9 mouse cellular contexts compared by ENCODE assay signal in the genomic region with DNA sequence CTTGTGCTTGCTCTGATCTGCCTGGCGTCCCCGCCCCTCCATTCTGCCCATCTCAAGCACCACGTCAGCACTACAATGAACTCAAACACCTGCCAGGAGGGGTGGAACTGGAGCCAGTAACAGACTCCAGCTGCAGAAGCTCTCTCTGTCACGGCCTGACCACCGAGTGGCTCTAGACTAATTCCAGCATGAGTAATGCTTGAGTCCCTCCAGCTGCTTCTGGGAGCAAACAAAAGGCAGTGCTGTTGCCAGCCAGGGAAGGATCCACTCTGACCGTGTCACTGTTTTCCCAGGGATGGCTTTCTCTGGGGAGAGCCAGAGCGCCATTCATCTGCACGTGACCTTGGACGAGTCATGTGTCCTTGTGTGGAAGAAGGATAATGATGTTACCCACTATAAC. TPM values are rescaled to one million over a fixed set of nuclear protein-coding genes. Genes with fewer than 3 reads are reported as not detected.
DNase-seq lines count a peak whose midpoint lies in the region; ATAC-seq lines count a peak whose summit lies in the region.
"Had no signal": no experiment of that assay in that cellular context is flagged by ENCODE, and none has a peak within 500 bp of the region (broad histone marks: within the 10 kb centered on the region; RNA-seq: fewer than 3 reads in every experiment).

No protein-coding gene starts in this region.

- no peak overlapping the region; the same call in 1 of the 2 replicates for H3K4me2 ChIP-seq in intestine, embryonic 15.5 days (replicated peaks)
- no peak overlapping the region for H3K4me2 ChIP-seq in midbrain, embryonic 14.5 days (ENCODE audit: low read length)

- peak; percentile 91 for ATAC-seq in intestine, embryonic 15.5 days
- peak; percentile 62; the same call in 1 of the 2 replicates for ATAC-seq in midbrain, embryonic 14.5 days (ENCODE audit: low FRiP score, low TSS enrichment)
- no peak for ATAC-seq in megakaryocyte progenitor cell, adult 5-6 weeks (replicated peaks; ENCODE audit: poor library complexity)

- H3K9ac ChIP-seq in intestine, embryonic 15.5 days, result no peak overlapping the region
- no peak overlapping the region for H3K9ac ChIP-seq in midbrain, embryonic 14.5 days (replicated peaks; ENCODE audit: low read length)
- H3K9ac ChIP-seq: liver, embryonic 14.5 days had no signal

- DNase-seq in 3T3-L1 (ENCODE audit: low read depth, low spot score), result peak; percentile 34
- peak; percentile 10 for DNase-seq in adrenal gland, postnatal 25 days
- peak; percentile 30 to 33 for DNase-seq in gastrocnemius, postnatal 36 days
- peak; percentile 39 for DNase-seq in midbrain, embryonic 14.5 days
- no peak for DNase-seq in thymus, postnatal 4 days
- no peak for DNase-seq in frontal cortex, postnatal 36 days (ENCODE audit: low spot score in 2 of 2)

- no peaks in the 10 kb centered on the region for H3K9me3 ChIP-seq in intestine, embryonic 15.5 days
- H3K9me3 ChIP-seq in midbrain, embryonic 14.5 days (ENCODE audit: control insufficient read depth, low read length), result no peaks in the 10 kb centered on the region

- H3K36me3 ChIP-seq in intestine, embryonic 15.5 days, result no peaks in the 10 kb centered on the region
- H3K36me3 ChIP-seq in midbrain, embryonic 14.5 days (ENCODE audit: control insufficient read depth, insufficient read depth, low read length), result no peaks in the 10 kb centered on the region

- intact Hi-C loops in gastrocnemius, postnatal 36 days (cut with DNase I), result no loop called here

- H3K27me3 ChIP-seq in intestine, embryonic 15.5 days (replicated peaks), result no peaks in the 10 kb centered on the region
- no peaks in the 10 kb centered on the region for H3K27me3 ChIP-seq in midbrain, embryonic 14.5 days (ENCODE audit: control insufficient read depth, insufficient read depth, low read length)

- no peak overlapping the region; the same call in 1 of the 2 replicates for H3K27ac ChIP-seq in intestine, embryonic 15.5 days
- no peak overlapping the region for H3K27ac ChIP-seq in midbrain, embryonic 14.5 days (replicated peaks; ENCODE audit: low read depth, low read length)
- H3K27ac ChIP-seq: liver, embryonic 14.5 days had no signal

- 0 out of 2 replicates have a peak, but pooled peaks cover 2% of the 10 kb centered on the region for H3K4me1 ChIP-seq in intestine, embryonic 15.5 days (replicated peaks)
- no peaks in the 10 kb centered on the region for H3K4me1 ChIP-seq in midbrain, embryonic 14.5 days (ENCODE audit: control insufficient read depth, insufficient read depth, low read length)

- H3K4me3 ChIP-seq in intestine, embryonic 15.5 days (replicated peaks), result no peak overlapping the region
- H3K4me3 ChIP-seq in midbrain, embryonic 14.5 days (replicated peaks; ENCODE audit: low read depth, low read length), result no peak overlapping the region

- WGBS in intestine, embryonic 15.5 days, result 19% methylated on average over 9 of the region's 9 CpGs
- 13% methylated on average over 9 of the region's 9 CpGs for WGBS in midbrain, embryonic 14.5 days

RNA-seq across cellular contexts. Expression of gene Tek, which starts 13.4 kb away (rescaled TPM):
- total RNA-seq in adrenal gland, postnatal 25 days (2021), result 47.1 TPM in 2 replicates
- 10 to 100 TPM; 11.7 to 13.7 TPM for total RNA-seq in gastrocnemius, postnatal 36 days (2021)
- 10.7 and 11.5 TPM in 2 replicates for polyA plus RNA-seq in intestine, embryonic 15.5 days (2015; fragmentation: Nextera tagmentation; extraction: Ambion mirVana)
- polyA plus RNA-seq in midbrain, embryonic 14.5 days (2014; fragmentation: Nextera tagmentation; extraction: Ambion mirVana), result 4.2 and 9.3 TPM in 2 replicates
- 0.64 and 0.69 TPM in 2 replicates for total RNA-seq in megakaryocyte progenitor cell, adult 5-6 weeks (2015)
- total RNA-seq in megakaryocyte progenitor cell, adult 5-6 weeks (2017), result 0.46 and 1.2 TPM in 2 replicates

Comparison
In these comparisons a context has a peak if more than half of its experiments do, and no peak if none do; other contexts are left out.
1. DNase-seq: peak in 3T3-L1 (single experiment), adrenal gland, postnatal 25 days (single experiment), gastrocnemius, postnatal 36 days (2 of 2) and midbrain, embryonic 14.5 days (single experiment); none in thymus, postnatal 4 days (single experiment) and frontal cortex, postnatal 36 days (0 of 2).
2. RNA of gene Tek, which starts 13.4 kb away (total RNA-seq): 47.1 TPM in adrenal gland, postnatal 25 days and 11.7 to 13.7 TPM in gastrocnemius, postnatal 36 days; 0.46 to 1.2 TPM in megakaryocyte progenitor cell, adult 5-6 weeks; every median in the first group is over 4 times any median in the second.